Mouse (Mus musculus) mouse trophoblast stem cell (cell line): ENCODE results near the gene Tmeff2.
"Not testable (repeated sequence)": the region's sequence is repeated elsewhere in the genome, so short reads cannot be mapped to it uniquely, and the experiment has no call there.

Source experiments
- in situ Hi-C, 2 experiments: fragments of 300-500 bp; cut with MseI, MboI; formaldehyde crosslinking; loops; 2 replicates in 1 of 2; 3 replicates in 1 of 2; pipeline ENCODE4 v1.15.1; 2025

Gene Tmeff2

DNA sequence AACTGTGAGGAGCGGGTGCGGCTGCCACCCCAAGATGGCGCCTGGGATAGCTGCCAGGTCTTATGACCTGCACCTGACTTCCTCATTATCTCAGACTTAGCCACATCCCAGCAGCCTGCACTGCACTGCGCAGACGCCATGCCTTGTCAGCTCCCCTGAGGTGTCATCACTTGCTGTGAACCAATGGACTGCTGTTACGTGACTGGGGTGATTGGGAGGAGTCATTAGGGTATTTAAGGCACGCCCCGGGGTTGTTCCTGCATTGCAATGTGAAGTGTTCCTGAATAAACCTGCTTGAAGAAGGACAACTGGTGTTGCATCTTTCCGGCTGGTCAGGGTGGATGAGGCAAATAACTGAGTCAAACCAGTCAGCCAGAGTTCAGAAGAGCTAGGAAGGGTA lies at the start of gene Tmeff2:
TSS of gene Tmeff2 (plus strand) at position 262 of the 400 bp plus-strand sequence.
- in situ Hi-C loops, result not testable (repeated sequence)

- in situ Hi-C loops, result no loop called here
These were observed 38.9 kb upstream of the Tmeff2 start for GRCm38 (mm10) chr1:50861515-50861914.

DNA sequence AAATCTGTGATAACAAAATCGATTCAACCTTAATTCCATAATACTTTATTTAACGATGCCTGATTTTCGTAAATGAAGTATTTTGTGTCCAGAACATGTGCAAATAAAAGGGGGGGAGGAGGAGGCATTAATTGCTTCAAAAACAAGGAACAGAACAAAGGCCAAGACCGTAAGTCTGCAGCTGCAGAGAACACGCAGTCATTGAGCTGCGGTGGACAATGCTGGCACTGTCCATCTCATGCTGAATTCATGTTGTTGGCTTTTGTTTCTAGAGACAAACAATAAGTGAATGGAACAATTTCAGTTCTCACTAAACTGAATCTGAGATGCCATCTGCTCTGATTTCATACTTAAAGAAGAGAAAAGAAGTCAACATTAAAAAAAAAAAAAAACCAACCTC lies 2.8 kb upstream of the Tmeff2 start:
- in situ Hi-C loops, result no loop called here

GRCm38 (mm10) chr1:50924838-50925355 lies 24.4 kb downstream of the Tmeff2 start:
- in situ Hi-C loops, result no loop called here

- in situ Hi-C loops, result no loop called here
These were observed 25.0 kb downstream of the Tmeff2 start for GRCm38 (mm10) chr1:50925356-50925921.

GRCm38 (mm10) chr1:50926374-50927060 lies 26.1 kb downstream of the Tmeff2 start:
- in situ Hi-C loops, result no loop called here

DNA sequence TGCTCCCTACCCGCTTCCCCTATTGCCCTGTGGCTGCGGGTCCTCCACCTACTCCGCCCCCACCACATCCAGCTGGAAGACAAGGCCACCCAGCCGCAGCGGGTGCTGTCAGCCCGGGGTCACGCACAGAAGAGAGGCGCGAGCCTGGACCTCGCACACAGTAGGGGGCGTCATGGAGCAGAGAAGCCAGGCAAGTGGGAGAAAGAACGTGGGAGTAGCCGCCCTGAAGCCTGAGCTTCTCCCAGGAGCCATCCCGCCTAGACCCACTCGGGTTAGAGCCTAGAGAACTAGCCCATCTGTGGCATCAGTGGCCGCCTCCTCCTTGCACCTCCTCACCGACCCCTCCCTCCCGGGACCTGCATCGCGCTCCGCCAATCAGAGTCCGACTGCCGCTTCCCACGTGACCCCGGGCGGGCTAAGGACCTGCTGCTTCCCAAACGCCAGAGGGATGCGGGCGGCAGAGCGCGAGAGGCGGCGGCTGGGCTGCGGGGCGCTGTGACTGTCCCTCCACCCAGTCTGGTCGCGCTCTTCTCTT lies 26.7 kb downstream of the Tmeff2 start:
- in situ Hi-C loops, result no loop called here

DNA sequence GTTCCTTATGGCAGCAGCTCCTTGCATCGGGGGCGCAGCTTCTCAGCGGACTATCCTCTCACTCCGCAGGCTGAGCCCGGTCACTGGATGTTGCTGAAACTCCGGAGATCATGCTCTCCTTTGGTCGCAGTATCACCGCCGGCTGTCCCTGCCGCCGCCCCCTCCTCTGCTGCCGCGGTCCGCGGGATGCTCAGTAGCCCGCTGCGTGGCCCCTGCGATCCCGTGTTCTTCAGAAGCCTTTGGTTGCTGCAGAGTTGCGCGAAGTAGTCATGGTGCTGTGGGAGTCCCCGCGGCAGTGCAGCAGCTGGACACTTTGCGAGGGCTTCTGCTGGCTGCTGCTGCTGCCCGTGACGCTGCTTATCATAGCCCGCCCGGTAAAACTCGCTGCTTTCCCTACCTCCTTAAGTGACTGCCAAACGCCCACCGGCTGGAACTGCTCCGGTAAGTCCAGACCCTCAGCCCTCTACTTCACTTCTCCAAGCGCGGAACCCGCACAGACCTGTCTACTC lies 27.3 kb downstream of the Tmeff2 start:
- in situ Hi-C loops, result no loop called here

GRCm38 (mm10) chr1:50928776-50929175 lies 28.3 kb downstream of the Tmeff2 start:
- in situ Hi-C loops, result no loop called here

GRCm38 (mm10) chr1:50935076-50935475 lies 34.6 kb downstream of the Tmeff2 start:
- in situ Hi-C loops, result no loop called here

DNA sequence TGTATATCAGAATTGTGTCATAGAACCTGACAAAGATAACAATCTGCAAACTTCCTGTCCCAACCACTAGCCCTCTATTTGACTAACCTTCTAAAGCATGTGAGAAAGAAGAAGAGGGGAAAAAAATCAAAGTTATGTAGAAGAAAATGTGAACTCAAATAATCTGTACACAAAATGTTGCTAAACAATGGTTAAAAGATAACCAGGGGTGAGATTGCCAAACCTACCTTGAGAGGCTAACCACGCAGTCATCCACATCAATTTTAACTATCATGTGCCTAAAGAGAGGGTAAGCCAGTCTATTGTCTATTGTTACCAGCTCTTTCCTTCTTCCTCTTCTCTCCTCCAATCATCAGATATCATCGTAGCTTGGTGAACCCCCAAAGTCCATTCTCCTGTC lies 35.0 kb downstream of the Tmeff2 start:
- in situ Hi-C loops, result no loop called here

DNA sequence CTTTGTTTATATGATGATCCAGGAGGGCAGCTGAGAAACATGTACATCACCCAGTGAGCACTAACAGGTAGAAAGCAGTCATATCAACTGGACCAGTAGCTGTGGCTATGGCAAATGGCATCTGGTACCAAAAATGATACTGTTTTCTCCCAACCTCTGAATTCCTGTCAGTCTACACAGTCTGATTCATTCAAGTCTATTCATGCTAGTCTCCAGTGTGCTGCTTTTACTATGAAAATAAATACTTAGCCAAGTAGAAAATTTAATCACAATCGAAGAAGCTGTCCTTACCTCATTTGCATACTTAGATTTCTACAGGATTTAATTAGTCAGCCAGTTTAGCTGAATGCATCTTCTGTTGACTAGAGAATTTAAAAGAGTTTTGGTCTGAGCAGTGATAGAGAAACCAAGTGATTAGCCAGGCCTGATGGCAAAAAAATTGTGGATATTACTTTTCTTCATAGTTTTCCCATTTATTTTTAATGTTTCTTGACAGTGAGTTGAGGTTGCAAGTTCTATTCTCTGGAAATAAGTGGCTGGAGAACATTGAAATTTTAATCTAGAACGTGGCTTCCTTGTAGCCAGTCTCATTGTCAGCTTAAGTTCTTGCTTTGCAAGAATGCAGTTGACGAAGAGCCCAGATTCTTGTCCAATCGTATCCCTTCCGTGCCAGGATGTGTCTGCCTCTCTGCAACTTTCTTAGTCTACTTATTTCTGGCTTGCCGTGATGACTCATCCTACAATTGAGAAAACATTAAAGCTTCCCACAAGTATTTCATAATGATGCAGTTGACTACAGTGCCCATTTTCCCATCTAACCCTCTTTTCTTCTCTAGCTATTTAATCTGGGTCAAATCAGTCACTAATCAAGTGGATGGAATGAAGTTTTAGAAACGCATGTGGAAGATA lies 39.9 kb downstream of the Tmeff2 start:
- in situ Hi-C loops, result no loop called here

DNA sequence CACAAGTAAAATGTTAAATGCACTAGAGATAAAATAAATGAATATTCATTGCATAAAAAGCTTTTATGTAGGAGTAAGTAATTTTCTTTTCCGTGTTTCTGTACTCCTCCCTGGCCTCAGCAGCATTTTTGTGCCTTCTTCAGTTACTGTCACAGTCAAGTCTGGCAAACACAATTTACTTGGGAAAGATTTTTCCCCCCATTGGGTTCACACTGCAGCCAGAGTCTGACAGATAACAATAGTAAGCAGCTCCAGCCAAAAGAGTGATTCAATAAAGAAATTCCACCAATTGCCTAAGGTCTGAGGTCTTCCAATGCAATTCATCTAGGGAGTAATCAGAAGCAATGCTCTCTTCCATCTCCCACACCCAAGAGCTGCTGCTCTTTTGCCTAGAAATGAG lies 48.1 kb downstream of the Tmeff2 start:
- in situ Hi-C loops, result no loop called here

DNA sequence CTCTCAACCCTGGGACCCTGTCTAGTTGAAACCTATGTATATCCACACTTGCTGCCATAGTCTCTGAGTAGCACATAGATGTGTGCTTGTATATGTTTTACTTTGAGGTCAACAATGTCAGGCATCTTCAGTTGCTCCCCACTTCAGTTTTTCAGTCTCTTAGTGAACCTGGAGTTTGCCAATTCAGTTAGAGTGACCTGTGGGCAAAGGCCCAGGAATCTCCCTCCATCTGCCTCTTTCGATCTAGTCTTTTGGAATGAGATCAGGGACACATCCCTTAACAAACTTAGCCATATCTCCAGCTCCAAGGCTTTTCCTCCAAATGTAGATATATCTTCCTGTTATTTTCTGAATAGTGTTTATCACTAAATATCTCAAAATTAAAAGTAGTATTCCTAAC lies 58.4 kb downstream of the Tmeff2 start:
- in situ Hi-C loops, result loop anchor here (25.0 kb wide), 1 partner anchor 653 kb away; no protein-coding TSS in a partner anchor

GRCm38 (mm10) chr1:50961954-50962648 lies 61.7 kb downstream of the Tmeff2 start:
- in situ Hi-C loops, result loop anchor here (5.0 to 25.0 kb wide), 2 partner anchors 370 to 650 kb away; no protein-coding TSS in a partner anchor

- in situ Hi-C loops, result loop anchor here (5.0 to 25.0 kb wide), 2 partner anchors 370 to 650 kb away; no protein-coding TSS in a partner anchor
These were observed 62.2 kb downstream of the Tmeff2 start for GRCm38 (mm10) chr1:50962649-50963000.

GRCm38 (mm10) chr1:50969685-50970084 lies 69.2 kb downstream of the Tmeff2 start:
- in situ Hi-C loops, result loop anchor here (25.0 kb wide), 1 partner anchor 643 kb away; no protein-coding TSS in a partner anchor

GRCm38 (mm10) chr1:50970853-50971252 lies 70.4 kb downstream of the Tmeff2 start:
- in situ Hi-C loops, result loop anchor here (25.0 kb wide), 1 partner anchor 641 kb away; no protein-coding TSS in a partner anchor

DNA sequence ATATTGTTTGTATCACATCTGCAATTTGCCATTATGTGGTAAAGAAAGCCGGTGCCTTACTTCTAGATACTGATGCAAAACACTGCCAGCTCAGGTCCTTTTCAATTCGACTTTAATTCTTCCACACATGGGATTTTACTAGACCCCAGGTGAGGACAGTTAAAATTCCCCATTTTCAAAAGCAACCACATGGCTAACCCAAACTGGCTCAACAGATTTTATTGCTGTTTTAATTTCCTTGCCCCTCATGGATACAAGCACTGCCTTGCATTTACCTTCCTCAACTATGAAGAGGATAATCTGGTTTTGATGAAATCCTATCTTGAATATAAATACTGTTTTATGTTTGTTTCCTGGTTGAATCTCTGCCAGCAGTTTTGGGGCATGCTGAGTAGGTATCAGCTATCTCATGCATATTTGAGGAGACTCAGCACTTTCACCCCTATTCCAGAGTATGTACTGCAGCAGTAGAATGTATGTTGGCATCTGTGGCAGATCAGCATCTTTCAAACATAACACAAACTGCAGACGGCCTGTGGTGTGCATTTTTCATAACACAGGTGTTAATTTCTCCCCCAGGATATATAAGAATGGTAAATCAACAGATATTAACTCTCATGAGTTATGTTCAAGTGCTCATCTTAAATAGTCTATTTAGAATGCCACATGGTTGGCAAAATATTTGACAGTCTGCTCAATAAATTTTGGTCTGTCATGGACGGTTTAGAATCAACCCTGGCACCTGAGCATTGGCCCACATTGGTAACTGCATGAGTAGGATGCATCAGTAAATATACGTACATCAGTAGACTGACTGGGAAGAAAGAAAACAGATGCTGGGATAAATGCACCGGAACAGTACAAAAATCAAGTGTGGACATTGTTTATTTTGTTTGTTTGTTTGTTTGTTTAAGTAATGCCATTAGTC lies 72.3 kb downstream of the Tmeff2 start:
- in situ Hi-C loops, result loop anchor here (25.0 kb wide), 1 partner anchor 640 kb away; no protein-coding TSS in a partner anchor
